Mouse (Mus musculus) liver, adult 2 months (tissue): Measurements from ENCODE around the gene Il4i1. TPM values are rescaled to one million over a fixed set of nuclear protein-coding genes. Genes with fewer than 3 reads are reported as not detected.

Experiments
- DNase-seq: peaks from one replicate; pipeline ENCODE4 v3.0.0-alpha.2; 2011; ENCODE audit warnings: low read depth, low spot score; ENCODE audit errors: extremely low read depth
- H3K27ac ChIP-seq: fragments of 200-500 bp; replicated peaks from 2 replicates; pipeline ENCODE4 v1.5.1; 2012; ENCODE audit warnings: low read depth, mild to moderate bottlenecking, control low read depth, inconsistent platforms, low read length; ENCODE audit not compliant: insufficient read depth
- H3K27me3 ChIP-seq: fragments of 200-500 bp; 2 replicates; pipeline ENCODE4 v1.6.1; 2012; ENCODE audit warnings: mild to moderate bottlenecking, moderate library complexity, low read length, inconsistent platforms; ENCODE audit not compliant: control insufficient read depth, insufficient read depth
- H3K36me3 ChIP-seq: fragments of 200-500 bp; 2 replicates; pipeline ENCODE4 v1.6.1; 2012; ENCODE audit warnings: low read length, inconsistent platforms; ENCODE audit not compliant: control insufficient read depth, insufficient read depth
- H3K4me1 ChIP-seq: fragments of 200-500 bp; 2 replicates; pipeline ENCODE4 v1.6.1; 2011; ENCODE audit warnings: low read length; ENCODE audit not compliant: control insufficient read depth, insufficient read depth
- H3K4me3 ChIP-seq: fragments of 200-500 bp; 2 replicates; pipeline ENCODE4 v1.5.1; 2011; ENCODE audit warnings: low read depth, mild to moderate bottlenecking, control low read depth, low read length, moderate library complexity; ENCODE audit not compliant: insufficient read depth
- H3K79me2 ChIP-seq: fragments of 200-500 bp; 2 replicates; pipeline ENCODE4 v1.6.1; 2012; ENCODE audit warnings: inconsistent platforms, mild to moderate bottlenecking, low read length, moderate library complexity; ENCODE audit not compliant: control insufficient read depth, insufficient read depth
- H3K9ac ChIP-seq: fragments of 200-500 bp; 2 replicates; pipeline ENCODE4 v1.6.1; 2012; ENCODE audit warnings: low read depth, mild to moderate bottlenecking, control low read depth, inconsistent platforms, low read length
- CTCF ChIP-seq: fragments of 200-500 bp; IDR thresholded peaks from 2 replicates; pipeline ENCODE4 v1.5.1; 2011; ENCODE audit warnings: low read depth, low read length, control low read depth
- POLR2A ChIP-seq: fragments of 200-500 bp; IDR thresholded peaks from 2 replicates; pipeline ENCODE4 v1.6.1; 2011; ENCODE audit warnings: low read length, control low read depth; ENCODE audit not compliant: insufficient read depth; ENCODE audit errors: extremely low read depth
- WGBS: fragments of 180-500 bp; shearing (Covaris S2); methylation state at CpG from one replicate; pipeline ENCODE4 v1.1.7; 2018; 5-methylcytosine and 5-hydroxymethylcytosine counted together
- polyA plus RNA-seq: library from polyadenylated mRNA; depleted of rRNA; stranded (reverse); fragments of >200 nt; gene quantifications from 2 replicates; pipeline ENCODE4 v1.2.3, GENCODE M21; 2012
- total RNA-seq: library from RNA; depleted of rRNA; stranded (reverse); fragments of >200 nt; gene quantifications from 2 replicates; pipeline ENCODE4 v1.2.3, GENCODE M21; 2014

Il4i1 gene
- total and polyA plus RNA-seq, 2 experiments: 0.65 to 1.7 TPM

- peaks cover 3% of the 10 kb centered on the region; the same call in 1 of the 2 replicates for H3K79me2 ChIP-seq
- no peaks in the 10 kb centered on the region for H3K27me3 ChIP-seq
- H3K9ac ChIP-seq: peak overlapping the region; percentile 69
- H3K4me1 ChIP-seq: peaks cover 31% of the 10 kb centered on the region
- no peak for DNase-seq
- WGBS: 21% methylated on average over 14 of the region's 14 CpGs
- TF ChIP-seq CTCF (no peak), POLR2A (no peak)
- H3K4me3 ChIP-seq: peak overlapping the region; percentile 87
- H3K36me3 ChIP-seq: peaks cover 22% of the 10 kb centered on the region
- H3K27ac ChIP-seq: peak overlapping the region; percentile 93
Measured at GRCm38 (mm10) chr7:44814952-44815553, 1.1 kb upstream of the Il4i1 start.

- Histone ChIP-seq H3K9ac (peak within 1 kb of the TSS; percentile 98), H3K27me3 (no peaks in the 10 kb centered on the region), H3K79me2 (peaks cover 14% of the 10 kb centered on the region; the same call in 1 of the 2 replicates), H3K27ac (peak within 1 kb of the TSS; percentile 93), H3K4me3 (peak within 1 kb of the TSS; percentile 87), H3K36me3 (peaks cover 17% of the 10 kb centered on the region), H3K4me1 (peaks cover 40% of the 10 kb centered on the region)
- peak; percentile 73 for DNase-seq
- WGBS: 2% methylated on average over 51 of the region's 57 CpGs
- peak; percentile 44; the same call in 1 of the 2 replicates for TF ChIP-seq POLR2A
- TF ChIP-seq CTCF: no peak
Measured at GRCm38 (mm10) chr7:44816470-44817021, 359 bp downstream of the Il4i1 start, which contains the start of gene Atf5. Gene Atf5, minus strand, starts transcription at chr7:44816658.

GRCm38 (mm10) chr7:44817441-44817840 is 1.3 kb downstream of the Il4i1 start:
- H3K27ac ChIP-seq: peak overlapping the region; percentile 93
- TF ChIP-seq POLR2A: no peak
- no peak for TF ChIP-seq CTCF
- no peak overlapping the region; the same call in 1 of the 2 replicates for H3K4me3 ChIP-seq
- H3K36me3 ChIP-seq: peaks cover 9% of the 10 kb centered on the region
- H3K4me1 ChIP-seq: peaks cover 40% of the 10 kb centered on the region
- H3K9ac ChIP-seq: peak overlapping the region; percentile 98
- peak; percentile 56 for DNase-seq
- H3K79me2 ChIP-seq: peaks cover 17% of the 10 kb centered on the region; the same call in 1 of the 2 replicates
- no peaks in the 10 kb centered on the region for H3K27me3 ChIP-seq
- 15% methylated on average over 3 of the region's 3 CpGs for WGBS

- Histone ChIP-seq H3K36me3 (peaks cover 9% of the 10 kb centered on the region), H3K9ac (peak overlapping the region; percentile 11; the same call in 1 of the 2 replicates), H3K4me1 (peaks cover 38% of the 10 kb centered on the region), H3K79me2 (peaks cover 24% of the 10 kb centered on the region), H3K27me3 (no peaks in the 10 kb centered on the region), H3K27ac (peak overlapping the region; percentile 94), H3K4me3 (no peak overlapping the region)
- peak; percentile 77 for DNase-seq
- TF ChIP-seq CTCF: peak; percentile 29; the same call in 1 of the 2 replicates
- no peak for TF ChIP-seq POLR2A
- WGBS: 12% methylated on average over 2 of the region's 2 CpGs
Measured at GRCm38 (mm10) chr7:44818164-44818563, 2.0 kb downstream of the Il4i1 start.

DNA sequence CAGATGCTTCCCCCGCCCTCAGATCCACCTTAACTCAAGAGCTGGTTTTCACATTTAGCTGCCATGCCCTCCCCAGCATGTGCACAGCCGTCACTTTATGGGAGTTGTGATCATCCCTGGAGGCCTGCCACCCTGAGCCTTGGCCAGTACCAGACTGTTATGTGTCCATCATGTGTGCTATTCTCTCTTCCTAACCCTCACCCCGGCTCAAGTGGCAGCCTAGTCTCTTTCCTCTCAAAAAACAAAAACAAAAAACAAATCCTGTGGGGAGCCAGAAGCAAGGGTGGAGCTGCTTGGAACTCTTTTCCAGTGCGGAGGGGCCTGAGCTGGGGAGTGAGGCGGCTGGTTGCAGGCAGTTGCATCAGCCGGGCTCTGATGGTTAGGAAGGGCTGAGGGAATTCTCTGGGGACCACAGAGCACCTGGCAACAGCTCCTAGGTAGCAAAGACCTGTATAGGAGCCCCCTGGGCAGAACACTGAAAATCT is 2.6 kb downstream of the Il4i1 start:
- peaks cover 38% of the 10 kb centered on the region for H3K4me1 ChIP-seq
- peaks cover 30% of the 10 kb centered on the region for H3K79me2 ChIP-seq
- H3K36me3 ChIP-seq: peaks cover 3% of the 10 kb centered on the region; the same call in 1 of the 2 replicates
- H3K9ac ChIP-seq: peak overlapping the region; percentile 70
- peak; percentile 74 for DNase-seq
- H3K27ac ChIP-seq: peak overlapping the region; percentile 94
- H3K4me3 ChIP-seq: peak overlapping the region; percentile 25
- WGBS: 13% methylated on average over 6 of the region's 6 CpGs
- TF ChIP-seq POLR2A (0 out of 2 replicates have a peak, but pooled peaks have one; percentile 20), CTCF (no peak)
- H3K27me3 ChIP-seq: no peaks in the 10 kb centered on the region
